Mouse (Mus musculus) left cerebral cortex, adult 8-10 months (tissue): Measurements from ENCODE around the gene 2010111I01Rik. TPM values are rescaled to one million over a fixed set of nuclear protein-coding genes. Genes with fewer than 3 reads are reported as not detected.

Experiments
- DNase-seq, 2 experiments: peaks; one replicate each; pipeline ENCODE4 v3.0.0; 2022; ENCODE audit warnings: low spot score in 2 of 2
- total RNA-seq, 4 experiments: library from RNA; stranded (reverse); gene quantifications; 2 replicates each; pipeline ENCODE4 v1.2.4; 2022

Gene 2010111I01Rik
- total RNA-seq, 4 experiments from 2014 or later = 98.0 to 105 (median 103) TPM

DNA sequence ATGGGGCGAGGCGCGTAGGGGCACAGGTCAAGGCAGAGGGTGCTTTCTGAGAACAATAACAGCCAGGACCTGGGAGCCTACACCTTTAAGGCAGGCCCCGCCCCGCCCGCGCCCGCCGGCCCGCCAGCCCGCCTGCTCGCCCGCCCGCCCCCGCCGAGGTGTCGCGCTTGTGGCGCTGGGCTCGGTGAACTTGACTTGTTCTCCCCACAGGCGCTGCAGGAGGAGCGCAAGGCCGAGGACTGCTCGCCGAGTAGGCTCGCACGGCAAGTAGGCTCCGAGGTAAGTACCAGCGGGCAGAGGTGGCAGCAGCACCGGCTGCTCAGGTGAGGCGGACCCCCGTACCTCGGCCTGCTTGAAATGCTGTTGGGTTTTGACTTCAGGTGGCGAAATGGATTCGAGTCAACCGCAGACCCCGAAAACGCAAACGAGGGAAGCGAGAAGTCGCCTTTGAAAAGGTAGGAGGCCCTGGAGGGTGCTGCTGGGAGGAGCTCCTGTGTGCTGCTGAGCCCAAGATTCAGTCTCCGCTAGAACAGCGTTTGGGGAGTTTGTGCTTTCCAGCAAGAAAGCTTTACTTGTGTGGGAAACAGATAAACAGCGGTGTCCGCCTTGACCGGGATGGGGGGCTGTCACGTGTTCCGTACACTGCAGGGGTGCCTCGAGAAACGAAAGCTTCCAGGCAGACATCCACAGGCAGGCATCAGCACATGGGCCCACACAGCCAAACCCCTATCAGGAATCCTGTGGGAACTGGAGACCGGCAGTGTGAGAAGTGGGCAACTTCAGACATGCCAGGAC, 275.4 kb downstream of the 2010111I01Rik start:
- peak; percentile 59 to 65 for DNase-seq

DNA sequence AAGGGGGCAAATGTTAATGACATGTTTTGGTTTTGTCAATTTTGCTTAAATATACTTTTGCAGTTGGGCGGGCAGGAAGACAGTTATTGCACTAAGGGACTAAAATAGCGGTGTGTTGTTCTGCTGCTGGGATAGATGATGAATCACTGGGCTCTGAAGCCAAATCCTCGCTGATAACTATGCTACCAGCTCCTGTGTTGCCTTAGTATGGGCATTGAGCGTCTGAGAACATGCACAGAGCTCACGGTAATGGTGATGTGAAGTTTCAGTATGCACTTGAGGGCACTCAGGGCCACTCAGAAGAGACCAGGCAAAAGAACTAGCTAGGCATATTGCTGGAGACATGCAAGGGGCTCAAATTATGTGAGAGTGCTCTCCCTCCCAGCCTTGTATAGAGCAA, 276.1 kb downstream of the 2010111I01Rik start:
- no peak for DNase-seq

DNA sequence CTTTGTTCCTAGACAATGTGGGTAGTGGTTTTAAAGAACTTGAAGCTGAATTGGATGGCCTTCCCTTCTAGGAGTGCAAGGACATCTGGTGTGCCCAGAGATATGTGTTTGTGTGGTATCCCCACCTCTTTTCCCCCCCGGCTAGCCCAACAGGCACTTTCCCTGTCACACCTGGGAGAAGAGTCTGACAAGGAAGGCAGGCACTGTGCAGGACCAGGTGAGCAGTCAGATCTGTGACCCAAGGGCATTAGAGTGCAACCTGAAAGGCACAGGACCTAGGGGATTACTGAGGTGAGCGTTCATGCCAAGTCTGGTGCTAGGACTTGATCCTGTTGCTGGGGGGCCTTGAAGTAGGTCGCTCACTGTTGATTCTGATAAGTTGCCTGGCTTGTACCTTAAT, 277.0 kb downstream of the 2010111I01Rik start:
- no peak for DNase-seq

DNA sequence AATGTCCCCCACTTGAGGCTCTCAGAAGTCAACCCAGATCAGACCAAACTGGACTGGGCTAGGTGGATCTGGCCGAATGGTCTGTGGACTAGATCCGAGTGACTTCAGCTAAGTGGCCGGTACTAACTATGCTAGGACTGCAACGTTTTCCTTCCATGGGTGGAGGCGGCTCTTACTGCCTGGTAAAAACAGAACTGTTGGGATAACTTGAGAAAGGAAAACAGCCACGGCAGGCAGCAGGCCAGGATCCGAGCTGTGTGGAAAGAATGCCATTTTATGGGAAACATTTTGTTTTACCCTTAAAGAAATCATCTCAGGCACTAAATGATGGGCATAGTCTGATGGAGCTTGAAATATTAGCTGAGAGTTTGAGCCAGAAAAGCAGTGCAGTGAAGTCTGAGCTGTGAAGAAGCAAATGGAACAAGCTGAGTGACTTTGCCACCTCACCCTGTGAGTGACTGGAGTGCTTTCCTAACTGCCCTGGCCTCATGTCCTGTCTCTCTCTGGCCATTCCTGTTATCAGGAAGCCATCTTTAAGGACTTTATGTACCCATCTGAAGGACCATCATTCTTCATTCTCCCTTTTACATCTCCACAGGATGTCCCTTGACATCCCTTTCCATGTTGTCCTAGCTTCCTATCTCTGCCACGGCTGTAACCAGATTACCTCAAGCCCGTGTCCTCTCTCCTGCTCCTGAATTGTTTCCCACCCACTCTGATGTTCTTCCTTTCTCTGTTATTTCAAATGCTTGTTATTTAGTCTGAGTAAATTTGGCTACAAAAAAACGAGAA, 277.9 kb downstream of the 2010111I01Rik start:
- no peak for DNase-seq

DNA sequence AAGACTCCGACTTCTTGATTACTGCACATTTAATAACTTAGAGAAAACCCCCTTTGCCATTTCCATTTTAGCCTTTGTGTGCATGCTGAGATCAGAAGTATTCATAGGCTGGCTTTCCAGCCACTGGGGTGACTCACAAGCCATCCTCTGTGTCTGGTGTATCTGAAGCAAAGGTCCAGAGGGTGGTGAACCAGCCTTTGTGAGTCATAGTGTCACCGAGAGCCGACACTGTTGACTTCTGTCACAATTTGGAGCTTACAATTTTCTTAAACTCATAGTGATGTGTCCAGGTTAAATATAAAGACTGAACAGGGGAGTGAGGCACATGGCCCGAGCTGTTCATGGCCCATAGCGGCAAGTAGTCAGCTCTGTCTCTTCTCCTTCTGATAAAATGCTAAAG, 278.9 kb downstream of the 2010111I01Rik start:
- DNase-seq = no peak

DNA sequence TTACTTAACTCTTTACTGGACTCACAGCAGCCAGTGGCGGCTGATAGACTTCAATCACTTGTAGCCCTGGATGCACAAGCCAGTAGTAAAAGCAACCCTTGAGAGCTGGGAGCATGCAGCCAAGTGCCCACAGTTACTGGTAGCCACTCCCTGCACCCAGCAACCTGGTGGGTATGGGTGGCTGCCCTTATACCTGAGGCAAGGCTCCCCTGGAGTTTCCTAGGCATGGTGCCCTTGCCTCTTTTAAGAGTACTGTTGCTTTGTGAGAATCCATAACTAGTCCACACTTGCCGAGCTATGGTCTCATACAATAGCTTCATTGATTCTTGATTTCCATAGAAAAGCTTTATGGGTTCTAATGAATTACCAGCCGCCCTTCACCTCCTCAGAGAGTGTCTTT, 279.7 kb downstream of the 2010111I01Rik start:
- DNase-seq = no peak

DNA sequence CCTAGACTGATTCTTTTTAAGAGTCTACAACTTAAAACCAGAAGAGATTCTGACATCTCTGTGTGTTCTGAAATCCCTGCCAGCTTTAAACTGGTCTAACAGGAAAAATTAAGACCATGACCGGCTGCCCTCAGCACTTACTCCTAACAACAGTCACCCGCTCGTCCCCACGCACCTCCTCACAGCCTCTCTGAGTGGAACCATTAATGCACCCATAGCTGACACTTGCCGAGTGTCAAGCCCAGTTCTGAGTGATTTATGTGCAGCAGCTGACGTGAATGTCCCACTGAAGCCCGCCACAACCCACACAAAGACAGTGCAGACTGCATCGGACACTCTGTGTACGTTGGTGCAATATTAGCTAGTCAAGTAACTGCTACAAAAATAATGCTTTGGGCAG, 280.5 kb downstream of the 2010111I01Rik start:
- no peak for DNase-seq

DNA sequence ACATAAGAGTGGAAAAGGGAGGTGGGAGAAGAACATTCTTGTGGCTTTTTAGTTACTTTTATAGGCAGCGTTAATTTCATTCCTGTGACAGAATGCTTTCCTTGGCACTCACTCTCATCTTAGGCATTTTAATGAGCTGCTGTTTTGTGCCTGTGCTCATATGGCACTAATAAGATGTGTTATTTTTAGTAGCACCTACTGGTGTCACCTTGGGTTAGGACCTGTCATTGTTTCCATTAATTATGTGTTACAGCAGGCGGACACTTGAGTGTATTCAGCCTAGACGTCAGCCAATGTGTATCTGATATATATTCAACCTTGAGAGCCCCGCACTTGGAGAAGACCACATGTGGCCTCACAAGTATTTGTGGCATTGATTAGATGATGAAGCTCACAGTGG, 281.1 kb downstream of the 2010111I01Rik start:
- DNase-seq = no peak

DNA sequence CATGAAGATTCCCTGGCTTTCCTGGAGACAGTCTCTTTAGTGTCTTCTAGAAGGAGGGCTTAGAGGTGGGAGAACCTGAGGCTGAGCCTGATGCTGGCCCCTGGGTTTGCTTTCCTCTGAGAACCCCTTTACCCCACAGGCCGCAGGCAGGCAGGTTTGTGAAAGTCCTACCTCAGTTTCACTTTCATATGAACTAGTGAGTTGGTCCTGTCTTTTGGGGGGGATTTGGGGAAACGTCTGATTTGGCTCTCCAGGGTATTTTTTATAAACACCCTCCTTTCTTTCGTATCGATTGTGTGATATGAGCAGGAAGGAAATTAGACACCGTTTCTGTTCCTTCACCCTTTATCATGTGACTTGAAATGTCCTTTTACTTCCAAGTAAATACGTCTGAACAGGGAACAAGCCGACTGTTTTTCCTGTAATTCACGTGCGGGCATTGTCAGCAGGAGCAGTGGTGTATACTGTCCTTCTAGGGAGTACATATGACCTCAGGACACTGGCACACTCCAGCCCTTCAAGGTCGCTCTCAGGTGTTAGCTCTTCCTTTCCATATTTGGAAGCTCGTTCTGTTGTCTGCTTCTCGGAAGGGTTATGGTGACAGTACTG, 281.7 kb downstream of the 2010111I01Rik start:
- DNase-seq = no peak

DNA sequence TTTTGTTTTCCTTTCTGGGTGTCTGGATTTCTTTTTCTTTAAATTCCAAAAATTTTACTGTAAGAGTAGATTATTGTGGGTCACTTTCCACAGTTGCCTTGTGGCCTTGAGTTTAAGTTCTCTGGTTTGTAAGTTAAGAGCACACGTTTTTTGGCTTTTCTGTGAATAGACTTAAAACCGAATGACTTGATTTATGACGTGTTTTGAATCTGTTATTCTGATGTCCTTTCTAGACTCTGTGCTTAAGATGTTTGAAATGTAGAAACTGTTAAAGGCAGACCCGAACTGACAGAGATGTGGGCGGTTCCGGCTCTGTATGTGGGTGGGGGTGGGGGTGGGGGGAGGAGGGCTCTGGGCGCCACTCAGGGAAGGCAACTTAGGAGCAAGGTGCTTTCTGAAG, 282.3 kb downstream of the 2010111I01Rik start:
- DNase-seq = no peak

DNA sequence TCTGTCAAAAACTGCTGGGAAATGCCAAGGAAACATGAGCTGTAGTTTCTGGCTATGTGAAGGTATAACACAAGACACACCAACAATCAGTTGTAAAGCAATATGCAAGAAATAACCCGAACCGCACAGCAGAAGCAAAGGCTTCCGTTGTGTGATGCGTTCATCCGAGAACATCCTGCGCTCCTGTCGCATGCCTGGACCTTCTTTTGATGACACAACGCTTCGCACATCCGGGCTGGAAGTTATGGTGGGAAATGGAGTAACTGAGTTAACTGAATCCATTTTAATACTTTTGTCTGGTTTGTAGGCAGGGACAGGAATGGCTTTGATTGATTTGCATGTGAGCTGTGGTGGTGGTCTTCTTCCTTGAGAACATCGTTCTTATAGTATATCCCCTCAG, 282.9 kb downstream of the 2010111I01Rik start:
- no peak for DNase-seq

DNA sequence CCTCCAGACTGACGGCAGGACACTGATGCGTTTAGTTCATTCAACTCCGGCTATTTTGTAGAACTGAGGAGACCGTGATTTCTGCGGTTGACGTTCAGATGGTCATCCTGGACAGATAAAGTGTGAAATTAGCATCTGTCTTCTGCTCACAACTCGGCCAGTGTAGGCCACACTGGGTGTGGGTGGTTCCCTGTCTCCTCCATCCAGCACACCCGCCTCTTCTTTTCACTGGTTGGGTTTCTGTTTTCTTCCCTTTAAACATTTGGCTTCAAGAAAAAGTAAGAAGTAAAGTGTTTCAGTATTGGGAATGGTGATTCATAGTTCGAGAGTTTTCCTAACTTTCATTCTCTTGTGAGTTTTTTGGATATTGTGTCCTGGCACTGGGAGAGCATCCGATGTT, 283.6 kb downstream of the 2010111I01Rik start:
- DNase-seq = peak in 1 of 2 experiments; percentile 52

DNA sequence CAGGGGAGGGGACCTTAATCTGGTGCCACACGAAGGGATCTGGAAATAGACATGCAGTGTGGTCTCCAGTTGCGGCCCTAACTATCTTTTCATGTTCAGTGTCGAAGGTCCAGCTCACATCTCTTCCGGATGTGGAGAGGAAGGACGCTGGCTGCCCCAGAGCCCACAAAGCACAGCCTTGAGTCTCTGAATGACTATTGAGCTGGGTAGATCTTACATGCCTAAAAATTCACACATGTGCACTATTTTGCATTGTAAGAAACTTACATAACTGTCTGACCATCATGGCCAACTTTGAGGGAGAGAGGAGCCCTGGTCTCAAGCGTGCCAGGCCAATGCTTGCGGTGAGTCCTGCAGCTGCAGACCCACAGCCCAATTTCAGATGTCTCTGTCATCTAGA, 284.5 kb downstream of the 2010111I01Rik start:
- no peak for DNase-seq

DNA sequence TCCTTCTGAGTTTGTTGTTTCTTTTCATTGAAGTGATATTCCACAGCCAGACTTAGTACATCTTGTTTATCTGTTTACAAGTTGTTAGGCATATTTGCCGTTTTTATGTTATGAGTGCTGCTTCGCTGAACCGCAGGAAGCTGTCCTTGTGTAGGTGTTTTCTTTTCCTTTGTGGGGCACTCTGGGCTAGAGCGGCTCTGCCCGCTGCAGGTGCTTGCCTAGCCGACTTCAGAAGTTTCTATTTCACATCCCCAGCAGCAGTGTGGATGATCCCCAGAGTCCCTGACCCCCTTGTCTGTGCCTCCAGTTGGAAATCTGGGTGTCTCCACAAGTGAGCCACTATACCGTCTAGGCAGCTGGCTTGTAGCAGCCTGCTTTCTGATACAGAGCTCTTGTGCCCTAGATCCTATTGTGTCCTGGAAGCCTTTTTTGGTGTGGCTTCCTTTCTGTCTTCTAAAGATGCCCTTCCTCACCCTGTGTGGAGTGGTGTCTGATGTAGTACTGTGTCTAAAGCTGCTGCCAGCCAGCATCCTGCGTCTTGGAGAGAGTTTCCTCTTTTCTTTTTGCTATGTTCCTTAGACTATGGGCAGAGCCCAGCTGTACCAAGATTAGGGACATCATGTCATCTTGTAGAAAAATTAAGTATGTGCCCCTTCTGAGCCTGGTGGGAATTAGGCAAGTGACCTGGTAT, 285.2 kb downstream of the 2010111I01Rik start:
- DNase-seq = no peak

DNA sequence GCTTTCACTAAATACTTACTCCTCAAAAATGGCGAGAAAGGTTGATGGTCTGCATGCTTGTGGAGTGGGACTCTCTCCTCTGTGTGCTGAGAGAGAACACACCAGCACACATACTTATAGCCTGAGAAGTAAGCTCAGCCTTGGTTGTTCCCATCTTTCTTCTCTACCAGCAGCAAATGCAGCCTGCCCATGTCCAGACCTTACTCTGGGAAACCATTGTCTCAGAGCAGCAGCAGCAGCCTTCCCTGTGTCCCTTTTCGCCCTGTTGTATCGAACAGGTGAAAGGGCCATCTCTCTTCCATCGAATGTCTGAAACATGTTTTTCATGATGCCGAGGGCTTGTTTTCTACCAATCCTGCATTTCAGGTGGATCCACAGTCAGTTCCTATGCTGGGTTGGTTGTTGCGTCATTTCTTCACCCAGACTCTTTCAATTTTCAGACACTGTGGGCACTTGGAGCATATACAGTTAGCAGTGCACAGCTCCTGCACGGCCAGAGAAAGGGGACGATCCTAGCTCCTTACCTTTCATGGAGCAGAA, 285.8 kb downstream of the 2010111I01Rik start:
- no peak for DNase-seq

DNA sequence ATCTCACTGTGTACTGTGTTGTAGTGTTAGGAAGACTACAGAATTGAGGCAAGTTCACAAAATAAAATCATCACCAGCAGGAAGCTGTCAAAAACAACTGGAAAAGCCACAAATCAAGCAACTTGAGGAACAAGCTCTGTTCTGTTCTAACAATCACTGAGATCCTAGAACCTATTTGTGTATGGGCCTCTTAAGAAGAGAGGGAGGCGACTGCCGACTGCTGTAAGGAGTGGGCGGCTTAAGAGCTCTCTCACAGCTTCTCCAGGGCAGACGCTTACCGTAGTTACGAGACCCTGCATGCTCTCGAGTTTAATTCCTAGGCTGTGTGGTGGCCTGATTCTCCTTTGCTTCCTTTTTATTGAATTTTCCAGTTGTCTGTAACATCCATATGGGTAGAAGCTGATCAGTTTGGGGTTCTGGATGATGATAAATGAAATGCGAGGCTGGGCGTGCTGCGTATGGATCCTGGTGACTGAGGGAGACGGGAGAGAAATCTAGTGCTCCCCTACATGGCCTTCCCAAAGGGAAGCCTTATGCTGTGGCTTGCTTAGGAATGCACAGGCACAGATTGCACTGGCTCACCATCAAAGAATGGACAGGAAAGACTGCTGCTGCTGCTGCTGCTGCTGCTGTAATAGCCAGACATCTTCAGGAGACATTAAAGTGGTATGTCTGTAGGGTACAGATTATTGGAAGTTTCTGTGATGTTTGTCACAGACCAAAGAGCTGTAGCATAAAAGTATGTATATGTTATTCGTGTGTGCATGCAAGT, 286.6 kb downstream of the 2010111I01Rik start:
- no peak for DNase-seq

DNA sequence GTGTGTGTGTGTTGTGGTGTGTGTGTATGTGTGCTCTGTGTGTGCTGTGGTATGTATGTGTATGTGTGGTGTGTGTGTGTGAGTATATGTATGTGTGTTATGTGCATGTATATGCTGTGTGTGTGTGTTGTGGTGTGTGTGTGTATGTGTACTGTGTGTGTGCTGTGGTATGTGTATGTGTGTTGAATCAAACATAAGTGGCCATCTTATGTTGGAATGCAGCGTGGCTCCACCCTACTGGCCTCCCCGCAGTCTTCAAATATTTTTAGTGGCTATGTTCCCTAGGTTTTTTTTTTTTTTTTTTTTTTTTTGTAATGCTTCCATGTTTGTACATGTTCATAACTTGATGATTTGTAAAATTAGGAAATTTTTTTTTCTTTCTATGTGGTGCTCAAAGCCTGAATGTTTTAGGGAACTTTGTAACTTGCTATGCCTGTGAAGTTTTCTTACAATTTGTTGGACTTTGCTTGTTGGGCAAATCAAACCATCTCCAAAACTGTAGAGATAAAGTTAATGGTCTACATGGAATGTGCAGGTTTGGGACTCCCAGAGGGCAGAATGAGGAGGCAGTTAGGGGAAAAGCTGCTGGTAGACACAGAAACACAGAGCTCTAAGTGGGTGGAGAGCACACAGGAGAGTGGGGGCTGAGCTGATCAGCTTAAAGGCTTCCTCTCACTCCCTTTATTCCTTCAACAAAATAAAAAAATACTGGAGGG, 287.8 kb downstream of the 2010111I01Rik start:
- no peak for DNase-seq

DNA sequence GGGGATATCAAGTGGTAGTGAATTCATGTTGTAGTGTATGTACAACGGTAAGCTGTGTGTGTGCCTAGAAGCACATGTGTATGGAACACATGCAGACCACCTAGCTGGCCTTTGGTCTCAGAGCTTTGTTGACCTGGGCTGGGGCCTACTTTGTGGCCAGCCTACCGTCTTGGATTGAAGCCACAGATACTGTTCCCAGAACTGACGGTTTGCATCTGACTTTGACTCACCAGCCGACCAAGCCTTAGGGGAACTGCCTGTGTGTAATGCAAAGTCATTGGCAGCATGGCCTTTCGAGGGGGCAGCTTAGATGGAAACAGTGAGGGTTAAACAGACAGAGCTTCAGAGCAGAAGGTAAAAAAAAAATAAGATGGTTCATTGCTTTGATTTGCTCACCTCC, 288.5 kb downstream of the 2010111I01Rik start:
- DNase-seq = no peak

DNA sequence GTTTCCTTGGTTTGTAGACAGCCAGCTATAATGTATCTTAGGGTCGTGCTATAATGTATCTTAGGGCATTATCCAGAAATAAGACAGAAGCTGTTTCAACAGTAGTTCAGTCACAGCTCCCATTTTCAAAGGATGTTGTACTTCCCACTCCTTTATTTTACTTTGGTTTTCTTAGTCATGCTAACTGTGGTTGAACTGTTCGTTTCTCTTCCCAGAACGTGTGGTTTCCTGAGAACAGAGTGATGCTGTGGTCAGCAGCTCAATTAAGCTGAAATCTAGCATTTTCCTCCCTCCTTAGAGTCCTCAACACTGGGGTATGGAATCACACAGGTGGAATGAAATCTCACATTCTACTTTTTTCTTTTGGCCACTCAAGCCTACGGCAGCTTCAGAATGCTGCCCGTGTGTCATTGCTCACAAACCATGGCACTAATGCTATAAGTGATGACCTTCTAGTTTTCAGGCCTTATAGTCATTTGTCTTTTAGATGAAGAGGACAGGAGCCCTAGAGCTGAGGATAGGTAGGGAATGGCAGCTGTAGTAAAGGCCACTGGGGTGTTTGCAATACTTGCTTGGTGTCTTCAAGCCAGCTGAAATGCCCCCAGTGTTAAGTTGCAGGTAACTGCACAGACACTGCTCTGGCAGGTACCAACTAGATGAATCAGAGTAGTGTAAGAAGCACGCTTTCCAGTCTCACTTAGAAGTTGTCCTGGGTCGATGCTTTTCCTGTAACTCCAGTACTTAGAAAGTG, 289.4 kb downstream of the 2010111I01Rik start:
- DNase-seq = no peak
